23 mouse cellular contexts compared by ENCODE assay signal in genomic region chr6:86388461-86388860, GRCm38 (mm10). TPM values are rescaled to one million over a fixed set of nuclear protein-coding genes. Genes with fewer than 3 reads are reported as not detected.
A peak's percentile ranks its signal among the peaks of the same experiment; 100 is the strongest.
DNase-seq lines count a peak whose midpoint lies in the region; ATAC-seq and TF ChIP-seq lines count a peak whose summit lies in the region.
"Had no signal": no experiment of that assay in that cellular context is flagged by ENCODE, and none has a peak within 500 bp of the region (broad histone marks: within the 10 kb centered on the region; RNA-seq: fewer than 3 reads in every experiment).

No protein-coding gene starts in this region.

- H3K4me1 ChIP-seq in intestine, postnatal 0 days (replicated peaks; ENCODE audit: control insufficient read depth, insufficient read depth, low read length): no peaks in the 10 kb centered on the region
- H3K4me1 ChIP-seq in intestine, embryonic 15.5 days (replicated peaks): no peaks in the 10 kb centered on the region
- H3K4me1 ChIP-seq in liver, adult 2 months (ENCODE audit: control insufficient read depth, insufficient read depth, low read length): peaks cover 19% of the 10 kb centered on the region; the same call in 1 of the 2 replicates
- H3K4me1 ChIP-seq in liver, embryonic 12.5 days: peaks cover 27% of the 10 kb centered on the region
- no peaks in the 10 kb centered on the region for H3K4me1 ChIP-seq in kidney, postnatal 0 days (replicated peaks; ENCODE audit: insufficient read depth, low read length)
- H3K4me1 ChIP-seq: embryonic facial prominence, embryonic 12.5 days; forebrain, embryonic 15.5 days; hindbrain, embryonic 12.5 days had no signal

- H3K9ac ChIP-seq in intestine, postnatal 0 days (ENCODE audit: low read depth, low read length): no peak overlapping the region
- no peak overlapping the region for H3K9ac ChIP-seq in intestine, embryonic 15.5 days
- no peak overlapping the region for H3K9ac ChIP-seq in liver, adult 2 months (ENCODE audit: low read depth, low read length)
- no peak overlapping the region for H3K9ac ChIP-seq in liver, embryonic 12.5 days
- H3K9ac ChIP-seq in kidney, postnatal 0 days (ENCODE audit: low read depth, low read length): no peak overlapping the region
- H3K9ac ChIP-seq: embryonic facial prominence, embryonic 12.5 days; forebrain, embryonic 15.5 days; heart, embryonic 12.5 days; hindbrain, embryonic 12.5 days had no signal

- 74% methylated on average over 18 of the region's 18 CpGs for WGBS in intestine, postnatal 0 days
- WGBS in intestine, embryonic 15.5 days: 79% methylated on average over 18 of the region's 18 CpGs
- 63% methylated on average over 18 of the region's 18 CpGs for WGBS in liver, adult 2 months
- 73% methylated on average over 18 of the region's 18 CpGs for whole genome bisulfite sequencing in liver, embryonic 12.5 days (ENCODE audit: insufficient replicate concordance)
- WGBS in kidney, postnatal 0 days: 73% methylated on average over 18 of the region's 18 CpGs

- no peaks in the 10 kb centered on the region for H3K27me3 ChIP-seq in intestine, postnatal 0 days (replicated peaks; ENCODE audit: control insufficient read depth, insufficient read depth, low read length)
- no peaks in the 10 kb centered on the region for H3K27me3 ChIP-seq in intestine, embryonic 15.5 days (replicated peaks)
- no peaks in the 10 kb centered on the region for H3K27me3 ChIP-seq in liver, adult 2 months (ENCODE audit: control insufficient read depth, insufficient read depth, low read length)
- no peaks in the 10 kb centered on the region for H3K27me3 ChIP-seq in liver, embryonic 12.5 days (replicated peaks)
- H3K27me3 ChIP-seq in kidney, postnatal 0 days (ENCODE audit: insufficient read depth, low read length): no peaks in the 10 kb centered on the region
- H3K27me3 ChIP-seq: CH12.LX; embryonic facial prominence, embryonic 12.5 days; forebrain, embryonic 15.5 days; heart, embryonic 12.5 days; hindbrain, embryonic 12.5 days had no signal

- H3K79me2 ChIP-seq in liver, adult 2 months (ENCODE audit: control insufficient read depth, insufficient read depth, low read length): peaks cover 5% of the 10 kb centered on the region; the same call in 1 of the 2 replicates

- H3K27ac ChIP-seq in intestine, postnatal 0 days (ENCODE audit: low read depth, low read length): no peak overlapping the region
- no peak overlapping the region for H3K27ac ChIP-seq in intestine, embryonic 15.5 days
- H3K27ac ChIP-seq in liver, adult 2 months (replicated peaks; ENCODE audit: insufficient read depth, low read depth, low read length): peak overlapping the region; percentile 25; the same call in 1 of the 2 replicates
- no peak overlapping the region for H3K27ac ChIP-seq in liver, embryonic 12.5 days
- H3K27ac ChIP-seq in kidney, postnatal 0 days: peak overlapping the region; percentile 73
- no peak overlapping the region for H3K27ac ChIP-seq in left cerebral cortex, adult 2 months
- H3K27ac ChIP-seq: embryonic facial prominence, embryonic 12.5 days; forebrain, embryonic 15.5 days; heart, adult 2 months; hindbrain, embryonic 12.5 days had no signal

- no peak for TF ChIP-seq POLR2A in liver, adult 2 months (IDR thresholded peaks at IDR 0.05; ENCODE audit: extremely low read depth, insufficient read depth, low read length)

- no peak overlapping the region for H3K4me3 ChIP-seq in intestine, postnatal 0 days (ENCODE audit: low read depth, low read length)
- H3K4me3 ChIP-seq in intestine, embryonic 15.5 days (replicated peaks): no peak overlapping the region
- H3K4me3 ChIP-seq in liver, adult 2 months (ENCODE audit: insufficient read depth, low read depth, low read length): no peak overlapping the region
- H3K4me3 ChIP-seq in liver, embryonic 12.5 days: no peak overlapping the region
- no peak overlapping the region for H3K4me3 ChIP-seq in kidney, postnatal 0 days (replicated peaks; ENCODE audit: low read depth, low read length)
- no peak overlapping the region for H3K4me3 ChIP-seq in left cerebral cortex, adult 2 months
- H3K4me3 ChIP-seq: embryonic facial prominence, embryonic 12.5 days; forebrain, embryonic 15.5 days; heart, adult 2 months; heart, embryonic 12.5 days; hindbrain, embryonic 12.5 days had no signal

- intact Hi-C loops in left cerebral cortex, adult 2 months (cut with DNase I): no loop called here

- H3K9me3 ChIP-seq in intestine, postnatal 0 days (ENCODE audit: control insufficient read depth): no peaks in the 10 kb centered on the region
- no peaks in the 10 kb centered on the region for H3K9me3 ChIP-seq in intestine, embryonic 15.5 days
- H3K9me3 ChIP-seq in liver, embryonic 12.5 days (replicated peaks): no peaks in the 10 kb centered on the region
- no peaks in the 10 kb centered on the region for H3K9me3 ChIP-seq in kidney, postnatal 0 days (replicated peaks; ENCODE audit: low read length)
- H3K9me3 ChIP-seq: embryonic facial prominence, embryonic 12.5 days; forebrain, embryonic 15.5 days; heart, embryonic 12.5 days; hindbrain, embryonic 12.5 days had no signal

- no peak for TF ChIP-seq CTCF in intestine, postnatal 0 days (IDR thresholded peaks at IDR 0.05; ENCODE audit: low read depth)
- no peak for TF ChIP-seq CTCF in liver, adult 2 months (IDR thresholded peaks at IDR 0.05; ENCODE audit: low read depth, low read length)
- TF ChIP-seq CTCF in kidney, postnatal 0 days (IDR thresholded peaks at IDR 0.05; ENCODE audit: low read depth): no peak
- no peak for TF ChIP-seq CTCF in left cerebral cortex, adult 2 months (IDR thresholded peaks at IDR 0.05)

- no peak for DNase-seq in liver, adult 2 months (ENCODE audit: extremely low read depth, low read depth, low spot score)
- DNase-seq in kidney, postnatal 0 days (ENCODE audit: low spot score): no peak
- peak; percentile 73 for DNase-seq in yolk sac, embryonic 10.5 days (ENCODE audit: low spot score)
- no peak for DNase-seq in left cerebral cortex, adult 2 months (ENCODE audit: extremely low spot score in 1 of 2, low spot score in 2 of 2)
- no peak for DNase-seq in urinary bladder, adult 18-20 months (ENCODE audit: low spot score in 2 of 2)
- DNase-seq: adrenal gland, adult 8-10 months; cerebellum, adult 2 months; cerebellum, postnatal 14 days; embryo, embryonic 11 days; gastrocnemius, postnatal 10 days; heart, adult 2 months had no signal

- H3K36me3 ChIP-seq in intestine, postnatal 0 days (ENCODE audit: control insufficient read depth, insufficient read depth): peaks cover 44% of the 10 kb centered on the region
- peaks cover 41% of the 10 kb centered on the region for H3K36me3 ChIP-seq in intestine, embryonic 15.5 days
- peaks cover 38% of the 10 kb centered on the region for H3K36me3 ChIP-seq in liver, adult 2 months (ENCODE audit: control insufficient read depth, insufficient read depth, low read length)
- peaks cover 64% of the 10 kb centered on the region for H3K36me3 ChIP-seq in liver, embryonic 12.5 days
- H3K36me3 ChIP-seq in kidney, postnatal 0 days (ENCODE audit: insufficient read depth, low read length): peaks cover 48% of the 10 kb centered on the region; the same call in 1 of the 2 replicates

- H3K4me2 ChIP-seq in intestine, postnatal 0 days (replicated peaks; ENCODE audit: low read depth): no peak overlapping the region
- no peak overlapping the region for H3K4me2 ChIP-seq in intestine, embryonic 15.5 days (replicated peaks)
- no peak overlapping the region for H3K4me2 ChIP-seq in liver, embryonic 12.5 days
- H3K4me2 ChIP-seq in kidney, postnatal 0 days (ENCODE audit: low read length): no peak overlapping the region
- H3K4me2 ChIP-seq: embryonic facial prominence, embryonic 12.5 days; forebrain, embryonic 15.5 days; heart, embryonic 12.5 days; hindbrain, embryonic 12.5 days had no signal

- ATAC-seq in intestine, postnatal 0 days: 0 out of 2 replicates have a peak, but pooled peaks have one; percentile 22
- no peak for ATAC-seq in intestine, embryonic 15.5 days
- no peak for ATAC-seq in liver, embryonic 12.5 days
- no peak for ATAC-seq in kidney, postnatal 0 days (replicated peaks; ENCODE audit: low FRiP score, low read depth)
- ATAC-seq: forebrain, embryonic 15.5 days; hindbrain, embryonic 16.5 days had no signal

RNA-seq across cellular contexts. Expression of gene Pcyox1, which starts 8.5 kb away (rescaled TPM):
- 37.8 and 41.0 TPM in 2 replicates for polyA plus RNA-seq in intestine, postnatal 0 days (2015; fragmentation: Nextera tagmentation; extraction: Ambion mirVana)
- polyA plus RNA-seq in intestine, embryonic 15.5 days (2015; fragmentation: Nextera tagmentation; extraction: Ambion mirVana): 73.9 and 79.8 TPM in 2 replicates
- 96.5 and 102 TPM in 2 replicates for total RNA-seq in liver, adult 2 months (2014; rRNA removed)
- 60.4 and 74.6 TPM in 2 replicates for polyA plus RNA-seq in liver, adult 2 months (2012; rRNA removed)
- 41.5 and 45.9 TPM in 2 replicates for polyA plus RNA-seq in liver, embryonic 12.5 days (2016; fragmentation: Nextera tagmentation; extraction: Ambion mirVana)
- polyA plus RNA-seq in kidney, postnatal 0 days (2015; fragmentation: Nextera tagmentation; extraction: Ambion mirVana): 110 and 111 TPM in 2 replicates
- 100 to 1,000 TPM; 105 to 115 TPM for total RNA-seq in left cerebral cortex, adult 2 months (2021)

RNA-seq across cellular contexts. Expression of gene Tia1, which starts 15.6 kb away (rescaled TPM):
- 33.0 and 35.7 TPM in 2 replicates for polyA plus RNA-seq in intestine, postnatal 0 days (2015; fragmentation: Nextera tagmentation; extraction: Ambion mirVana)
- polyA plus RNA-seq in intestine, embryonic 15.5 days (2015; fragmentation: Nextera tagmentation; extraction: Ambion mirVana): 121 and 132 TPM in 2 replicates
- total RNA-seq in liver, adult 2 months (2014; rRNA removed): 10.9 and 13.6 TPM in 2 replicates
- polyA plus RNA-seq in liver, adult 2 months (2012; rRNA removed): 2.7 and 4.0 TPM in 2 replicates
- 45.2 and 46.2 TPM in 2 replicates for polyA plus RNA-seq in liver, embryonic 12.5 days (2016; fragmentation: Nextera tagmentation; extraction: Ambion mirVana)
- polyA plus RNA-seq in kidney, postnatal 0 days (2015; fragmentation: Nextera tagmentation; extraction: Ambion mirVana): 119 and 122 TPM in 2 replicates
- total RNA-seq in left cerebral cortex, adult 2 months (2021): 100 to 1,000 TPM; 117 to 119 TPM

RNA-seq across cellular contexts. Expression of gene Snrpg, which starts 17.4 kb away (rescaled TPM):
- polyA plus RNA-seq in intestine, postnatal 0 days (2015; fragmentation: Nextera tagmentation; extraction: Ambion mirVana): 196 and 204 TPM in 2 replicates
- 541 and 603 TPM in 2 replicates for polyA plus RNA-seq in intestine, embryonic 15.5 days (2015; fragmentation: Nextera tagmentation; extraction: Ambion mirVana)
- 12.6 and 18.5 TPM in 2 replicates for total RNA-seq in liver, adult 2 months (2014; rRNA removed)
- polyA plus RNA-seq in liver, adult 2 months (2012; rRNA removed): 25.9 and 37.9 TPM in 2 replicates
- polyA plus RNA-seq in liver, embryonic 12.5 days (2016; fragmentation: Nextera tagmentation; extraction: Ambion mirVana): 493 and 510 TPM in 2 replicates
- polyA plus RNA-seq in kidney, postnatal 0 days (2015; fragmentation: Nextera tagmentation; extraction: Ambion mirVana): 490 and 543 TPM in 2 replicates
- total RNA-seq in left cerebral cortex, adult 2 months (2021): 10 to 100 TPM; 54.8 to 61.9 TPM

RNA-seq across cellular contexts. Expression of gene Fam136a, which starts 23.0 kb away (rescaled TPM):
- polyA plus RNA-seq in intestine, postnatal 0 days (2015; fragmentation: Nextera tagmentation; extraction: Ambion mirVana): 64.8 and 65.8 TPM in 2 replicates
- polyA plus RNA-seq in intestine, embryonic 15.5 days (2015; fragmentation: Nextera tagmentation; extraction: Ambion mirVana): 161 and 167 TPM in 2 replicates
- total RNA-seq in liver, adult 2 months (2014; rRNA removed): 77.9 and 83.2 TPM in 2 replicates
- polyA plus RNA-seq in liver, adult 2 months (2012; rRNA removed): 40.1 and 41.8 TPM in 2 replicates
- polyA plus RNA-seq in liver, embryonic 12.5 days (2016; fragmentation: Nextera tagmentation; extraction: Ambion mirVana): 104 and 111 TPM in 2 replicates
- polyA plus RNA-seq in kidney, postnatal 0 days (2015; fragmentation: Nextera tagmentation; extraction: Ambion mirVana): 100 and 110 TPM in 2 replicates
- 10 to 100 TPM; 21.3 to 21.8 TPM for total RNA-seq in left cerebral cortex, adult 2 months (2021)

RNA-seq across cellular contexts. Expression of gene Gm44790, which starts 38.0 kb away (rescaled TPM):
- not detected in 2 replicates for polyA plus RNA-seq in intestine, postnatal 0 days (2015; fragmentation: Nextera tagmentation; extraction: Ambion mirVana)
- not detected in 2 replicates for polyA plus RNA-seq in intestine, embryonic 15.5 days (2015; fragmentation: Nextera tagmentation; extraction: Ambion mirVana)
- 0.83 TPM in 1 of 2 replicates, not detected in the other for total RNA-seq in liver, adult 2 months (2014; rRNA removed)
- polyA plus RNA-seq in liver, adult 2 months (2012; rRNA removed): 1.5 and 4.0 TPM in 2 replicates
- polyA plus RNA-seq in liver, embryonic 12.5 days (2016; fragmentation: Nextera tagmentation; extraction: Ambion mirVana): not detected in 2 replicates
- not detected in 2 replicates for polyA plus RNA-seq in kidney, postnatal 0 days (2015; fragmentation: Nextera tagmentation; extraction: Ambion mirVana)
- total RNA-seq in left cerebral cortex, adult 2 months (2021): not detected
- total RNA-seq: adrenal gland, postnatal 36 days; CH12.LX; common myeloid progenitor, adult 5-6 weeks; gastrocnemius, postnatal 10 days; gastrocnemius, postnatal 4 days; heart, adult 2 months had no signal
- polyA plus RNA-seq: embryonic facial prominence, embryonic 12.5 days; forebrain, embryonic 15.5 days; heart, adult 2 months; heart, embryonic 12.5 days; hindbrain, embryonic 12.5 days; hindbrain, embryonic 16.5 days had no signal

Comparison
In these comparisons a context has a peak if more than half of its experiments do, and no peak if none do; other contexts are left out.
1. H3K27ac ChIP-seq: peak in liver, adult 2 months (single experiment) and kidney, postnatal 0 days (single experiment); none in intestine, postnatal 0 days (single experiment), intestine, embryonic 15.5 days (single experiment), liver, embryonic 12.5 days (single experiment) and left cerebral cortex, adult 2 months (single experiment).